Mouse (Mus musculus) ES-E14 (cell line): ENCODE results near the gene Dctn1. TPM values are rescaled to one million over a fixed set of nuclear protein-coding genes. Genes with fewer than 3 reads are reported as not detected.

ENCODE experiments used
- DNase-seq: peaks from one replicate; pipeline ENCODE4 v3.0.0-alpha.2; 2013; ENCODE audit warnings: low read depth, low spot score
- H3K27ac ChIP-seq: 2 replicates; pipeline ENCODE4 v1.5.1; 2012; ENCODE audit warnings: low read depth, mild to moderate bottlenecking, low read length, moderate library complexity, mixed read lengths; ENCODE audit not compliant: poor library complexity, insufficient read depth, severe bottlenecking
- H3K36me3 ChIP-seq: 2 replicates; pipeline ENCODE4 v1.6.1; 2012; ENCODE audit warnings: mild to moderate bottlenecking, low read length, moderate library complexity, mixed read lengths; ENCODE audit not compliant: control insufficient read depth, poor library complexity, insufficient read depth, severe bottlenecking
- H3K4me1 ChIP-seq, 2 experiments: fragments of 150-350 bp in 1 of 2; sonication (generic) in 1 of 2; 2 replicates each; pipeline ENCODE4 v1.6.1; 2012; ENCODE audit warnings: low read length in 2 of 2, mild to moderate bottlenecking in 1 of 2, mixed read lengths in 1 of 2; ENCODE audit not compliant: control insufficient read depth in 2 of 2, insufficient read depth in 2 of 2, poor library complexity in 1 of 2
- H3K4me3 ChIP-seq, 2 experiments: fragments of 150-350 bp in 1 of 2; sonication (generic) in 1 of 2; 2 replicates each; pipeline ENCODE4 v1.5.1; 2012; ENCODE audit warnings: low read length in 2 of 2, low read depth in 1 of 2, mild to moderate bottlenecking in 1 of 2, mixed read lengths in 1 of 2; ENCODE audit not compliant: insufficient read depth in 1 of 2, poor library complexity in 1 of 2, severe bottlenecking in 1 of 2
- H3K9ac ChIP-seq: 2 replicates; pipeline ENCODE4 v1.6.1; 2012; ENCODE audit warnings: low read depth, mild to moderate bottlenecking, low read length, mixed read lengths; ENCODE audit not compliant: poor library complexity, insufficient read depth, severe bottlenecking
- H3K9me3 ChIP-seq: fragments of 150-350 bp; sonication (generic); 2 replicates; pipeline ENCODE4 v1.6.1; 2012; ENCODE audit warnings: low read depth, mild to moderate bottlenecking, low read length; ENCODE audit not compliant: control insufficient read depth, insufficient read depth
- CHD2 ChIP-seq: IDR thresholded peaks from 2 replicates; pipeline ENCODE4 v1.6.1; 2014; ENCODE audit warnings: mild to moderate bottlenecking, low read depth, low read length, inconsistent platforms
- HCFC1 ChIP-seq: IDR thresholded peaks from 2 replicates; pipeline ENCODE4 v1.6.1; 2012; ENCODE audit warnings: low read length, inconsistent platforms, borderline replicate concordance; ENCODE audit not compliant: insufficient read depth
- MAFK ChIP-seq: IDR thresholded peaks from 2 replicates; pipeline ENCODE4 v1.6.1; 2014; ENCODE audit warnings: mild to moderate bottlenecking, low read depth, low read length, inconsistent platforms; ENCODE audit not compliant: insufficient read depth
- ZC3H11A ChIP-seq: IDR thresholded peaks from 2 replicates; pipeline ENCODE4 v1.6.1; 2012; ENCODE audit warnings: low read depth, mild to moderate bottlenecking, inconsistent platforms, low read length, borderline replicate concordance
- ZNF384 ChIP-seq: IDR thresholded peaks from 2 replicates; pipeline ENCODE4 v1.6.1; 2012; ENCODE audit warnings: low read depth, low read length, inconsistent platforms
- in situ Hi-C, 2 experiments: fragments of 600-800 bp; cut with MboI; formaldehyde crosslinking; loops; one replicate each; pipeline ENCODE4 v1.15.1; 2025; ENCODE audit warnings: low sequenced_read_pairs in 2 of 2, inconsistent platforms in 1 of 2; ENCODE audit not compliant: unreplicated experiment in 2 of 2
- total RNA-seq: library from RNA; depleted of rRNA; stranded (reverse); fragments of 300-350 nt; gene quantifications from 2 replicates; pipeline ENCODE4 v1.2.3, GENCODE M21; 2012

Dctn1 gene
- total RNA-seq, 1 experiment, result 40.6 TPM

DNA sequence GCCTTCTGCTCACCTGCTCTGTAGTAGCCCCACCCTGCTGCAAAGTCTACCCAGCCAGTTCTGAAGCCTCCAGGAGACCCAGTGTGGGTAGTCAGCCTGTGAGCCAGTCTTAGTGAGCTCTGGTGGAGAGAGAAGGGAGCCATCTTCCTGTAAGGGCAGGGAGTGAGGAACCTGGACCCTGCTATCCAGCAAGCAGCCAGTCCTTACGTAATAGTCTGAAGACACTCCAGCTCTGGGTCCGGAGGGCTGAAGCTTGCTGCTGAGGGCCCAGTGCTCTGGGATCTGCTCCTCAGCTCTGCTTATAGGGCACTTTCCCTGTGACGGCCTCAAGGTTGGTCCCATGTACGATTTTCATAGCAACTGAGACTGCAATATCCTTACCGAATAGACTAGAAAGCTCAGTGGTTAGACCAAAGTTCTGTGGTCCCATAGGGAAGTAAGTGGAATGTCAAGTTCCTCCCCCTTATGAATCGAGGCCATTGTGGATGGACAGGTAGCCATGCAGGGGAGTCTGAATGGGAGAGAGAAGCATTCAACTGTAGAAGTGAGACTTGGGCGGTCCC, 30.7 kb upstream of the Dctn1 start, which contains the start of gene Rtkn:
Rtkn (plus strand) TSS at position 513 of the 563 bp plus-strand sequence.
- in situ Hi-C loops, result no loop called here
- no peaks in the 10 kb centered on the region for H3K9me3 ChIP-seq
- no peak within 1 kb of the TSS for H3K9ac ChIP-seq
- DNase-seq, result no peak
- TF ChIP-seq HCFC1, result no peak
- TF ChIP-seq ZNF384, result no peak
- no peak for TF ChIP-seq ZC3H11A
- no peak for TF ChIP-seq CHD2
- TF ChIP-seq MAFK, result no peak
- peak within 1 kb of the TSS; percentile 26 to 54; a peak in 3 of 4 replicates for H3K4me3 ChIP-seq
- peaks cover 3 to 10% of the 10 kb centered on the region in 2 experiments; a peak in 2 of 4 replicates for H3K4me1 ChIP-seq
- H3K36me3 ChIP-seq, result no peaks in the 10 kb centered on the region
- no peak within 1 kb of the TSS for H3K27ac ChIP-seq

DNA sequence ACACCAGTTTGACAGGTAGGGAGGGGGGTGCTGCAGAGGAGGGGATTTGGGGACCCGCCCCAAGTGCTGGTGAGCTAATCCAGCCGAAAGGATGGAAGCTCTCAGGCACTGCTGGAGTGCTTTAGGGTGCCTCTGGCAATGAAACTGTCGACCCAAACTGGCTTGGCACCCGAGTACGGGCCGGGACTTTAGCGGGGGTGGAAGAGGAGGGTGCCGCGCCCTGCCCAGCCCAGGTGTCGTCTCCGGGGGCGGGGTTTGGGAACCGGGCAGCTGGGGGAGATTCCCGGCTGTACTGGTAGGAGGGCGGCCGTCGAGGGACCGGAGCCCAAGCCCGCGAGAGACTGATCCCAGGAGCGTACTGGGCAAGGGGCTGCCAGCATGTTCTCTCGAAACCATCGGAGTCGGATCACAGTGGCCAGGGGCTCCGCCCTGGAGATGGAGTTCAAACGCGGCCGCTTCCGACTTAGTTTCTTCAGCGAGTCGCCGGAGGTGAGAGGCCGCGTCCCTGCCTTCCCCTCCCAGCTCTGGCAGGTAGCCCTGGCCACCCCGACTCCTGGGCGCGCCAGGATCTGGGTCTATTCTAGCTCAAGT, 30.1 kb upstream of the Dctn1 start:
- TF ChIP-seq CHD2 (no peak), MAFK (no peak), ZC3H11A (no peak), HCFC1 (no peak), ZNF384 (no peak)
- Histone ChIP-seq H3K4me1 (peaks cover 3 to 10% of the 10 kb centered on the region in 2 experiments; a peak in 2 of 4 replicates), H3K9ac (no peak overlapping the region), H3K27ac (no peak overlapping the region), H3K36me3 (no peaks in the 10 kb centered on the region), H3K9me3 (no peaks in the 10 kb centered on the region), H3K4me3 (peak overlapping the region; percentile 26 to 54; a peak in 3 of 4 replicates)
- in situ Hi-C loops, result no loop called here
- DNase-seq, result no peak

DNA sequence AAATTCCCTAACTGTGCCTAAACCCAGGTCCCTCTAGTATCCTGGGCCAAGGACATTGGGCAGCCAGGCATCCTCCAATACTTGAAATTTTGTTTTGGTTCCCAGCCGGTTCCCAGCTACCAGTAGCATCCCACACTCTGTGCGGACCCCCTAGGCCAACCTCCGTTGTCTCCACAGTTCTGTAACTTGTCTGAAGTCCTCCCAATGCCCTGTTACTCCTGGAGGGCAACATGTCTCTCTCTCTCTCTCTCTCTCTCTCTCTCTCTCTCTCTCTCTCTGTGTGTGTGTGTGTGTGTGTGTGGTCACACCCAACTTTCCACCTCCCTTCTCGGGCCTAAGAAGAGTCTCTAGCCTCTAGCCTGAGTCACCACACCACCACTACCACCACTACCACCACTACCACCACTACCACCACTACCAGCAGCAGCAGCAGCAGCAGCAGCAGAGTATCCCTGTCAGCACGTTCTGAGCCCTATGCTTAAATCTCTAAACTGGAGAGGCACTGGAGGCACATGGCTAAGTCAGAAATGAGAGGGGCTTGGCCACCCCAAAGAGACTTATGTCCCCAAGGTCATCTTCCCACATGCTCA, 29.3 kb upstream of the Dctn1 start:
- in situ Hi-C loops, result no loop called here
- H3K9ac ChIP-seq, result no peak overlapping the region
- H3K27ac ChIP-seq, result no peak overlapping the region
- H3K36me3 ChIP-seq, result no peaks in the 10 kb centered on the region
- H3K9me3 ChIP-seq, result no peaks in the 10 kb centered on the region
- no peak for DNase-seq
- H3K4me1 ChIP-seq, result peaks cover 3 to 10% of the 10 kb centered on the region in 2 experiments; a peak in 2 of 4 replicates
- no peak for TF ChIP-seq MAFK
- TF ChIP-seq ZNF384, result no peak
- TF ChIP-seq CHD2, result no peak
- TF ChIP-seq ZC3H11A, result no peak
- no peak for TF ChIP-seq HCFC1
- peak overlapping the region in 1 of 2 experiments; percentile 69; a peak in 1 of 4 replicates for H3K4me3 ChIP-seq

DNA sequence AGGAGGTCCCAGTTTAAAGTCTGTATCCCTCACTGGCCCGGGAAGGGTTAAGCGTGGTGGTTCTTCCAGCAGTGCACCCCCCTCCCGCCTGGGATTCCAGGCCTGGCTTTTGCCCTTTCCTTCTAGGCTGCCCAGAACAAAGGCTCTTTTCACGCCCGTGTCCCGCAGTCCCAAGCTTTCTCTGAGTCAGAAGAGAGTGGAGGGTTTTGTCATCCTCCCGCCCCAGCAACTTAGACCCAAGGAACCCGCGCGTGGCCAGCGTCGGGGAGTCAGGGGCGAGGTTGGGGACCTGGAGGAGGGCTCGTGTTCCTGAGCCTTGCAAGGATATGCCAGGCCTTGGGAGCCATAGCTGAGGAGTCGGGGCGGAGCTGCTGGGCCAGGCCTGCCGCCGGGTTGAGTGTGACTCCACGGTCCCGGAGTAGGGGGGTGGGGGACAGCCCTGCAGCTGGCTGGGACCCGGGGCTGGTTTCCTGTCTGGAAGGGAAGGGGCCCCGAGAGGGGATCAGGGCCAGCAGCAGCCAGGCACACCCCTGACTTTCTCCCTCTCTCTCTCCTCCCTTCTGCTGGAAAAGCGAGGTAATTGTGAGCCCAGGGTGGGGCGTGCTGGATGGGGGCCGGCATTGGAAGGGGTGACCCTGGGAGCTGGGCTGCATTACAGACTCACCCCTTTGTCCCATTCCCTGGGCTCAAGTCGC, 28.7 kb upstream of the Dctn1 start:
- Histone ChIP-seq H3K27ac (no peak overlapping the region), H3K36me3 (no peaks in the 10 kb centered on the region), H3K9me3 (no peaks in the 10 kb centered on the region), H3K4me1 (peaks cover 3 to 10% of the 10 kb centered on the region in 2 experiments; a peak in 2 of 4 replicates), H3K4me3 (peak overlapping the region; percentile 51 to 69), H3K9ac (peak overlapping the region; percentile 40)
- DNase-seq, result no peak
- TF ChIP-seq ZC3H11A (no peak), ZNF384 (no peak), HCFC1 (no peak), MAFK (no peak), CHD2 (no peak)
- in situ Hi-C loops, result no loop called here
